Mouse (Mus musculus) splenic B cell, adult 2 months (primary cell): Measurements from ENCODE around the gene Rrp12.

Experiments used
- DNase-seq: peaks from one replicate; pipeline ENCODE4 v3.0.0-alpha.2; 2011; ENCODE audit warnings: low read depth, low spot score
- H3K27me3 ChIP-seq: 2 replicates; pipeline ENCODE4 v1.6.1; 2012; ENCODE audit warnings: mild to moderate bottlenecking, low read length, moderate library complexity, mixed read lengths; ENCODE audit not compliant: control insufficient read depth, poor library complexity, insufficient read depth, severe bottlenecking
- H3K36me3 ChIP-seq: 2 replicates; pipeline ENCODE4 v1.6.1; 2012; ENCODE audit warnings: mild to moderate bottlenecking, low read length, moderate library complexity, mixed read lengths; ENCODE audit not compliant: control insufficient read depth, poor library complexity, insufficient read depth, severe bottlenecking

Gene Rrp12

GRCm38 (mm10) chr19:41912121-41913080 lies 16.4 kb upstream of the Rrp12 start:
- Histone ChIP-seq H3K36me3 (peaks cover 3% of the 10 kb centered on the region; the same call in 1 of the 2 replicates), H3K27me3 (no peaks in the 10 kb centered on the region)
- DNase-seq, result peak; percentile 57

GRCm38 (mm10) chr19:41911178-41912073 lies 15.5 kb upstream of the Rrp12 start, which contains the start of gene Pgam1:
Gene Pgam1, plus strand, starts transcription at chr19:41911923.
- H3K27me3 ChIP-seq, result no peaks in the 10 kb centered on the region
- peak; percentile 100 for DNase-seq
- no peaks in the 10 kb centered on the region for H3K36me3 ChIP-seq

GRCm38 (mm10) chr19:41910396-41910795 lies 14.4 kb upstream of the Rrp12 start:
- DNase-seq, result no peak
- no peaks in the 10 kb centered on the region for H3K27me3 ChIP-seq
- H3K36me3 ChIP-seq, result no peaks in the 10 kb centered on the region

GRCm38 (mm10) chr19:41908736-41909135 lies 12.8 kb upstream of the Rrp12 start:
- no peaks in the 10 kb centered on the region for H3K36me3 ChIP-seq
- no peak for DNase-seq

GRCm38 (mm10) chr19:41907079-41907760 lies 11.2 kb upstream of the Rrp12 start:
- DNase-seq, result no peak
- Histone ChIP-seq H3K36me3 (no peaks in the 10 kb centered on the region), H3K27me3 (no peaks in the 10 kb centered on the region)

More at GRCm38 (mm10) chr19:41908736-41909135, 12.8 kb upstream of the Rrp12 start:
- H3K27me3 ChIP-seq, result no peaks in the 10 kb centered on the region

- no peaks in the 10 kb centered on the region for H3K36me3 ChIP-seq
- DNase-seq, result no peak
Observed at GRCm38 (mm10) chr19:41906311-41907078, 10.5 kb upstream of the Rrp12 start.

GRCm38 (mm10) chr19:41905246-41905645 lies 9.3 kb upstream of the Rrp12 start:
- H3K27me3 ChIP-seq, result no peaks in the 10 kb centered on the region
- no peak for DNase-seq
- H3K36me3 ChIP-seq, result no peaks in the 10 kb centered on the region

More at GRCm38 (mm10) chr19:41906311-41907078, 10.5 kb upstream of the Rrp12 start:
- H3K27me3 ChIP-seq, result no peaks in the 10 kb centered on the region

- DNase-seq, result no peak
- H3K36me3 ChIP-seq, result no peaks in the 10 kb centered on the region
- no peaks in the 10 kb centered on the region for H3K27me3 ChIP-seq
Observed at GRCm38 (mm10) chr19:41902848-41903593, 7.0 kb upstream of the Rrp12 start.

GRCm38 (mm10) chr19:41901696-41902095 lies 5.7 kb upstream of the Rrp12 start:
- no peaks in the 10 kb centered on the region for H3K36me3 ChIP-seq
- DNase-seq, result no peak
- no peaks in the 10 kb centered on the region for H3K27me3 ChIP-seq

- DNase-seq, result peak; percentile 23
- Histone ChIP-seq H3K27me3 (no peaks in the 10 kb centered on the region), H3K36me3 (no peaks in the 10 kb centered on the region)
Observed at GRCm38 (mm10) chr19:41900495-41901090, 4.6 kb upstream of the Rrp12 start.

GRCm38 (mm10) chr19:41898860-41899259 lies 2.9 kb upstream of the Rrp12 start:
- peak; percentile 72 for DNase-seq
- Histone ChIP-seq H3K36me3 (no peaks in the 10 kb centered on the region), H3K27me3 (no peaks in the 10 kb centered on the region)

GRCm38 (mm10) chr19:41896319-41896711 lies 342 bp upstream of the Rrp12 start:
- Histone ChIP-seq H3K36me3 (no peaks in the 10 kb centered on the region; the same call in 1 of the 2 replicates), H3K27me3 (no peaks in the 10 kb centered on the region)
- no peak for DNase-seq

GRCm38 (mm10) chr19:41894959-41895358 lies 1.0 kb downstream of the Rrp12 start:
- DNase-seq, result no peak
- no peaks in the 10 kb centered on the region for H3K27me3 ChIP-seq
- no peaks in the 10 kb centered on the region; the same call in 1 of the 2 replicates for H3K36me3 ChIP-seq
